Mouse (Mus musculus) effector memory CD4-positive, alpha-beta T cell, adult 7 months (primary cell): Measurements from ENCODE around the gene Fbln5. TPM values are rescaled to one million over a fixed set of nuclear protein-coding genes. Genes with fewer than 3 reads are reported as not detected.

ENCODE experiments used
- polyA plus RNA-seq: library from polyadenylated mRNA; unstranded; fragments of 100-300 nt; shearing (Covaris generic); gene quantifications from one replicate; pipeline ENCODE4 v1.2.1, GENCODE M21; 2017

The Fbln5 gene
- 0.18 TPM for polyA plus RNA-seq

GRCm38 (mm10) chr12:101818608-101819370, at the start of gene Fbln5:
Fbln5 (minus strand) TSS chr12:101819055.

GRCm38 (mm10) chr12:101718054-101718754, 100.7 kb downstream of the Fbln5 start, which contains the start of gene Tc2n:
Tc2n (minus strand) TSS chr12:101718523.

Other genes starting within 250 kb of the Fbln5 start
- gene Tc2n, start 100.5 kb downstream of the Fbln5 start, polyA plus RNA-seq = not detected
- 90.9 TPM for gene Trip11, start 94.2 kb upstream of the Fbln5 start, polyA plus RNA-seq
- 24.4 TPM for gene Atxn3, start 139.2 kb upstream of the Fbln5 start, polyA plus RNA-seq
- gene Cpsf2, start 156.9 kb upstream of the Fbln5 start, polyA plus RNA-seq = 32.2 TPM